In the genomic region with DNA sequence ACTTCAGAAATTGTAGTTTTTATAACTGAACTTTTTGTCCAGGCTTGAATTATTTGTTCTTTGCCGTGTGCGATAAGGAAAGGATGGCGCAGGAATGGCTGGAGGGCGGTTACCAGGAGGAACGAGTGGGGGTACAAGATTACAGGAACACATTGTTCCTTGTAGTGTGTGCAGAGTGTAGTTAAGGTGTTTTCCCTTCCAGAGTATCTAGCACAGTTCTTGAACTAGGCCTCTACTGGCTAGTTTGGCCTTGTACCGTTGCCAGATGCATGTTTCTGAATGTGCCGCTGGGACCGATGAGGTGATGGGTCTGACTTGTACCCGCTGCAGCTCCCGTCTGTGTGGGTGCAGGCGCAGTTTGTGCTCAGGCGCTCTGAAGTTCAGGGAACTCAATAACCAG, we compare ENCODE assay signal across 8 mouse cellular contexts. TPM values are rescaled to one million over a fixed set of nuclear protein-coding genes. Genes with fewer than 3 reads are reported as not detected.
DNase-seq lines count a peak whose midpoint lies in the region; ATAC-seq and TF ChIP-seq lines count a peak whose summit lies in the region.

No protein-coding gene starts in this region.

- peaks cover 20% of the 10 kb centered on the region; the same call in 1 of the 2 replicates for H3K4me1 ChIP-seq in forebrain, postnatal 0 days (ENCODE audit: insufficient read depth)
- H3K4me1 ChIP-seq in forebrain, embryonic 16.5 days (replicated peaks; ENCODE audit: control insufficient read depth, insufficient read depth, low read length) = peaks cover 17% of the 10 kb centered on the region
- H3K4me1 ChIP-seq in embryonic facial prominence, embryonic 13.5 days = peaks cover 47% of the 10 kb centered on the region
- H3K4me1 ChIP-seq in kidney, embryonic 15.5 days = peaks cover 62% of the 10 kb centered on the region
- peaks cover 7% of the 10 kb centered on the region; the same call in 1 of the 2 replicates for H3K4me1 ChIP-seq in forebrain, embryonic 11.5 days (replicated peaks; ENCODE audit: control insufficient read depth, insufficient read depth, low read length)

- no peaks in the 10 kb centered on the region for H3K36me3 ChIP-seq in forebrain, postnatal 0 days (ENCODE audit: insufficient read depth)
- H3K36me3 ChIP-seq in forebrain, embryonic 16.5 days (ENCODE audit: control insufficient read depth, insufficient read depth) = no peaks in the 10 kb centered on the region
- H3K36me3 ChIP-seq in embryonic facial prominence, embryonic 13.5 days = no peaks in the 10 kb centered on the region; the same call in 1 of the 2 replicates
- H3K36me3 ChIP-seq in kidney, embryonic 15.5 days = no peaks in the 10 kb centered on the region; the same call in 1 of the 2 replicates
- H3K36me3 ChIP-seq in forebrain, embryonic 11.5 days (ENCODE audit: control insufficient read depth, insufficient read depth, low read length) = no peaks in the 10 kb centered on the region

- H3K4me3 ChIP-seq in forebrain, postnatal 0 days (ENCODE audit: low read depth, low read length) = no peak overlapping the region
- H3K4me3 ChIP-seq in forebrain, embryonic 16.5 days (replicated peaks; ENCODE audit: low read length) = no peak overlapping the region
- H3K4me3 ChIP-seq in embryonic facial prominence, embryonic 13.5 days = no peak overlapping the region
- H3K4me3 ChIP-seq in kidney, embryonic 15.5 days (replicated peaks) = peak overlapping the region; percentile 6
- no peak overlapping the region for H3K4me3 ChIP-seq in forebrain, embryonic 11.5 days (ENCODE audit: low read depth, low read length)

- no peak for TF ChIP-seq CTCF in forebrain, postnatal 0 days (IDR thresholded peaks at IDR 0.05; ENCODE audit: low read depth)

- ATAC-seq in forebrain, postnatal 0 days = no peak
- ATAC-seq in forebrain, embryonic 16.5 days = no peak
- ATAC-seq in embryonic facial prominence, embryonic 13.5 days (ENCODE audit: insufficient number of reproducible peaks, insufficient read depth, low FRiP score, low TSS enrichment, low read depth) = no peak
- ATAC-seq in kidney, embryonic 15.5 days (replicated peaks; ENCODE audit: low FRiP score) = no peak
- ATAC-seq in megakaryocyte, adult 5-6 weeks (ENCODE audit: poor library complexity, severe bottlenecking) = no peak
- no peak for ATAC-seq in forebrain, embryonic 11.5 days (replicated peaks; ENCODE audit: low FRiP score)

- H3K9me3 ChIP-seq in forebrain, postnatal 0 days (ENCODE audit: low read length) = no peaks in the 10 kb centered on the region
- H3K9me3 ChIP-seq in forebrain, embryonic 16.5 days (ENCODE audit: control insufficient read depth, low read length) = no peaks in the 10 kb centered on the region
- no peaks in the 10 kb centered on the region for H3K9me3 ChIP-seq in embryonic facial prominence, embryonic 13.5 days
- H3K9me3 ChIP-seq in kidney, embryonic 15.5 days (replicated peaks) = no peaks in the 10 kb centered on the region
- H3K9me3 ChIP-seq in forebrain, embryonic 11.5 days (ENCODE audit: control insufficient read depth, low read length) = no peaks in the 10 kb centered on the region

- no peak overlapping the region for H3K27ac ChIP-seq in forebrain, postnatal 0 days (ENCODE audit: low read depth, low read length)
- H3K27ac ChIP-seq in forebrain, embryonic 16.5 days (ENCODE audit: low read length) = no peak overlapping the region
- 0 out of 2 replicates have a peak overlapping the region, but pooled peaks have one; percentile 22 for H3K27ac ChIP-seq in embryonic facial prominence, embryonic 13.5 days
- H3K27ac ChIP-seq in kidney, embryonic 15.5 days = peak overlapping the region; percentile 71
- H3K27ac ChIP-seq in forebrain, embryonic 11.5 days (ENCODE audit: low read depth, low read length) = no peak overlapping the region

- no peak overlapping the region for H3K9ac ChIP-seq in forebrain, postnatal 0 days
- no peak overlapping the region for H3K9ac ChIP-seq in forebrain, embryonic 16.5 days (replicated peaks; ENCODE audit: low read depth, low read length)
- no peak overlapping the region for H3K9ac ChIP-seq in embryonic facial prominence, embryonic 13.5 days
- H3K9ac ChIP-seq in kidney, embryonic 15.5 days = peak overlapping the region; percentile 15; the same call in 1 of the 2 replicates
- H3K9ac ChIP-seq in forebrain, embryonic 11.5 days (ENCODE audit: low read length) = no peak overlapping the region

- no peak for DNase-seq in forebrain, postnatal 0 days
- peak; percentile 78 for DNase-seq in lung, postnatal 25 days (ENCODE audit: low spot score)
- no peak for DNase-seq in left cerebral cortex, postnatal 25 days (ENCODE audit: low spot score in 2 of 2)
- DNase-seq in forebrain, embryonic 11.5 days (ENCODE audit: low spot score) = no peak

- intact Hi-C loops in left cerebral cortex, postnatal 25 days (cut with DNase I) = no loop called here

- peak overlapping the region; percentile 24; the same call in 1 of the 2 replicates for H3K4me2 ChIP-seq in forebrain, postnatal 0 days (ENCODE audit: low read depth)
- no peak overlapping the region for H3K4me2 ChIP-seq in forebrain, embryonic 16.5 days (ENCODE audit: low read length)
- H3K4me2 ChIP-seq in embryonic facial prominence, embryonic 13.5 days = peak overlapping the region; percentile 39
- H3K4me2 ChIP-seq in kidney, embryonic 15.5 days = peak overlapping the region; percentile 46
- H3K4me2 ChIP-seq in forebrain, embryonic 11.5 days (ENCODE audit: low read depth, low read length, severe bottlenecking) = no peak overlapping the region

- no peaks in the 10 kb centered on the region for H3K27me3 ChIP-seq in forebrain, postnatal 0 days (ENCODE audit: insufficient read depth, low read length)
- H3K27me3 ChIP-seq in forebrain, embryonic 16.5 days (replicated peaks; ENCODE audit: control insufficient read depth, insufficient read depth, low read length) = no peaks in the 10 kb centered on the region
- no peaks in the 10 kb centered on the region for H3K27me3 ChIP-seq in embryonic facial prominence, embryonic 13.5 days
- no peaks in the 10 kb centered on the region for H3K27me3 ChIP-seq in kidney, embryonic 15.5 days
- H3K27me3 ChIP-seq in forebrain, embryonic 11.5 days (ENCODE audit: control insufficient read depth, insufficient read depth, low read length) = no peaks in the 10 kb centered on the region

- 89% methylated on average over 12 of the region's 12 CpGs for WGBS in forebrain, postnatal 0 days
- 85% methylated on average over 12 of the region's 12 CpGs for WGBS in forebrain, embryonic 16.5 days
- 55% methylated on average over 12 of the region's 12 CpGs for WGBS in embryonic facial prominence, embryonic 13.5 days
- 61% methylated on average over 12 of the region's 12 CpGs for WGBS in kidney, embryonic 15.5 days
- 83% methylated on average over 12 of the region's 12 CpGs for WGBS in forebrain, embryonic 11.5 days

RNA-seq across cellular contexts. Expression of a gene that starts 3.2 kb away (rescaled TPM):
- total RNA-seq in forebrain, postnatal 0 days (2014; rRNA removed) = 63.4 and 72.4 TPM in 2 replicates
- 42.5 and 44.3 TPM in 2 replicates for polyA plus RNA-seq in forebrain, postnatal 0 days (2015; fragmentation: Nextera tagmentation; extraction: Ambion mirVana)
- 48.8 and 51.9 TPM in 2 replicates for polyA plus RNA-seq in forebrain, embryonic 16.5 days (2015; fragmentation: Nextera tagmentation; extraction: Ambion mirVana)
- polyA plus RNA-seq in embryonic facial prominence, embryonic 13.5 days (2015; fragmentation: Nextera tagmentation; extraction: Ambion mirVana) = 48.4 and 51.3 TPM in 2 replicates
- polyA plus RNA-seq in kidney, embryonic 15.5 days (2015; fragmentation: Nextera tagmentation; extraction: Ambion mirVana) = 66.0 and 71.5 TPM in 2 replicates
- 5.4 and 6.5 TPM in 2 replicates for total RNA-seq in megakaryocyte, adult 5-6 weeks (2015)
- total RNA-seq in megakaryocyte, adult 5-6 weeks (2017) = 7.5 and 8.9 TPM in 2 replicates
- 10 to 100 TPM; 37.5 to 38.2 TPM for total RNA-seq in left cerebral cortex, postnatal 25 days (2021)
- polyA plus RNA-seq in forebrain, embryonic 11.5 days (2014; fragmentation: Nextera tagmentation; extraction: Ambion mirVana) = 27.8 and 29.4 TPM in 2 replicates

Comparison
In these comparisons a context has a peak if more than half of its experiments do, and no peak if none do; other contexts are left out.
1. H3K4me2 ChIP-seq: peak in forebrain, postnatal 0 days (single experiment), embryonic facial prominence, embryonic 13.5 days (single experiment) and kidney, embryonic 15.5 days (single experiment); none in forebrain, embryonic 16.5 days (single experiment) and forebrain, embryonic 11.5 days (single experiment).
2. H3K27ac ChIP-seq: peak in embryonic facial prominence, embryonic 13.5 days (single experiment) and kidney, embryonic 15.5 days (single experiment); none in forebrain, postnatal 0 days (single experiment), forebrain, embryonic 16.5 days (single experiment) and forebrain, embryonic 11.5 days (single experiment).